ENCODE assay signal across 8 mouse cellular contexts in the genomic region with DNA sequence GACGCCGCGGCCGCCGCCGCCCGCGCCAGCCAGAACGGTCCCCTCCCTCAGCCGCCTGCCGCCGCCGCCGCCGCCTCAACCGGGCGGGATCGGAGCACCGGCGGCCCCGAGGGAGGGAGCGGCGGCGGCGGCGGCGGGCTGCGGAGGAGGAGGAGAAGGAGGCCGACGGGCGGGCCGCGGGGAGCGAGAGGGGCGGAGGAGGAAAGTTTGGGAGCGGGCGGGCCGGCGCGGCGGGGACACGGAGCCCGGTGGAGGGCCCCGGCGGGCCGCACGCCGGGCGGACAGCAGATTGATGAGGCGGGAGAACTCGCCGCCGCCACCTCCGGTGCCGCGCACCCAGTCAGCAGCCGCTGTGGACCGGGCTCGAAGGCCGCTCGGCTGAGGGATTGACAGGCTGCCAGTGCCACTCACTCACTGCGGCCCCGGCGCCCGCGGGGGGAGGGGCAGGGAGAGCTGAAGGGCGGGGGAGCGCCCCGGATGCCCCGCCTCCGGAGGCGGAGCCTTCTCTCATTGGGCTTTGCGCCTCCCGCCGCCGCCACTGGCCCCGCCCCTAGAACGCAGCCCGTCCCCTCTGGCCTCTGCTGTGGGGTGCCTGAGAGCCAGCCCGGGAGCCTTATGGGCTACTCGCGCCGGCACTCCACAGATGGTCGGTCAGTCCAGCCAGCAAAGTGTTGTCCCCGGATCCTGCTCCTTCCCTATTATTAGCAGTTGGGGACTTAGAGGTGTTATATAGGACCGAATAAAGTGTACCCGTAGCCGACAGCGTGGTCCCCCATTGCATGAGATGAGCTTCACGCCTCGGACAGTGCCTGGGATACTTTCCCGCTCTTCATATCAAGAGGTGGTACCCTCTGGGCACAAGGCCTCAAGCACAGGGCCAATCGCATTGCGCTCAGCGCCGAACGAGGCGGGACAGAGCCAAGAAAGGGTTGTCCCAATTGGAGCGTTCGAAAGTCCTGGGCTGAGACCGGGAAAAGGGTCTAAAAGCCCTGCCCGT. TPM values are rescaled to one million over a fixed set of nuclear protein-coding genes. Genes with fewer than 3 reads are reported as not detected.
DNase-seq lines count a peak whose midpoint lies in the region; ATAC-seq and TF ChIP-seq lines count a peak whose summit lies in the region.

A gene (minus strand): TSS at position 838 of the 997 bp plus-strand sequence.

- peak; percentile 89 for ATAC-seq in erythroblast, adult 5-6 weeks (replicated peaks; ENCODE audit: low FRiP score, poor library complexity, severe bottlenecking)
- ATAC-seq in heart, embryonic 12.5 days (ENCODE audit: insufficient number of reproducible peaks, low FRiP score) = peak; percentile 94
- peak; percentile 92 for ATAC-seq in kidney, postnatal 0 days (replicated peaks; ENCODE audit: low FRiP score, low read depth)
- ATAC-seq in liver, embryonic 11.5 days (replicated peaks; ENCODE audit: low FRiP score) = peak; percentile 94
- peak; percentile 94 for ATAC-seq in stomach, embryonic 14.5 days (ENCODE audit: insufficient number of reproducible peaks, insufficient read depth, low FRiP score, low read depth)

- peaks cover 10% of the 10 kb centered on the region for H3K4me1 ChIP-seq in heart, embryonic 12.5 days (replicated peaks)
- 0 out of 2 replicates have a peak, but pooled peaks cover 5% of the 10 kb centered on the region for H3K4me1 ChIP-seq in kidney, postnatal 0 days (replicated peaks; ENCODE audit: insufficient read depth, low read length)
- H3K4me1 ChIP-seq in liver, embryonic 11.5 days (replicated peaks; ENCODE audit: control insufficient read depth, insufficient read depth, low read length) = peaks cover 6% of the 10 kb centered on the region
- H3K4me1 ChIP-seq in stomach, embryonic 14.5 days (ENCODE audit: control insufficient read depth, insufficient read depth, low read length) = peaks cover 15% of the 10 kb centered on the region

- WGBS in heart, embryonic 12.5 days = under 1% methylated on average over 65 of the region's 102 CpGs
- WGBS in kidney, postnatal 0 days = under 1% methylated on average over 74 of the region's 102 CpGs
- WGBS in liver, embryonic 11.5 days = under 1% methylated on average over 78 of the region's 102 CpGs
- under 1% methylated on average over 74 of the region's 102 CpGs for WGBS in stomach, embryonic 14.5 days

- no peaks in the 10 kb centered on the region for H3K9me3 ChIP-seq in heart, embryonic 12.5 days (replicated peaks)
- H3K9me3 ChIP-seq in kidney, postnatal 0 days (replicated peaks; ENCODE audit: low read length) = no peaks in the 10 kb centered on the region
- no peaks in the 10 kb centered on the region for H3K9me3 ChIP-seq in liver, embryonic 11.5 days (ENCODE audit: control insufficient read depth, low read length)
- H3K9me3 ChIP-seq in stomach, embryonic 14.5 days (ENCODE audit: control insufficient read depth, low read depth, low read length) = no peaks in the 10 kb centered on the region

- no peaks in the 10 kb centered on the region for H3K36me3 ChIP-seq in heart, embryonic 12.5 days
- no peaks in the 10 kb centered on the region for H3K36me3 ChIP-seq in kidney, postnatal 0 days (ENCODE audit: insufficient read depth, low read length)
- no peaks in the 10 kb centered on the region for H3K36me3 ChIP-seq in liver, embryonic 11.5 days (ENCODE audit: control insufficient read depth, insufficient read depth, low read length)
- no peaks in the 10 kb centered on the region for H3K36me3 ChIP-seq in stomach, embryonic 14.5 days (ENCODE audit: control insufficient read depth, insufficient read depth, low read length)

- no peak for TF ChIP-seq CTCF in kidney, postnatal 0 days (IDR thresholded peaks at IDR 0.05; ENCODE audit: low read depth)

- DNase-seq in B cell, adult 2 months = peak; percentile 99
- DNase-seq in brain, adult 2 months (ENCODE audit: low read depth, low spot score) = peak; percentile 95
- peak; percentile 96 for DNase-seq in kidney, postnatal 0 days (ENCODE audit: low spot score)
- peak; percentile 99 for DNase-seq in liver, embryonic 11.5 days (ENCODE audit: low spot score)
- peak; percentile 96 for DNase-seq in naive thymus-derived CD4-positive, alpha-beta T cell, adult 2 months (ENCODE audit: low read depth)

- peak within 1 kb of the TSS; percentile 94 for H3K4me2 ChIP-seq in heart, embryonic 12.5 days
- peak within 1 kb of the TSS; percentile 95 for H3K4me2 ChIP-seq in kidney, postnatal 0 days (ENCODE audit: low read length)
- peak within 1 kb of the TSS; percentile 97 for H3K4me2 ChIP-seq in liver, embryonic 11.5 days
- H3K4me2 ChIP-seq in stomach, embryonic 14.5 days (replicated peaks; ENCODE audit: low read depth, low read length) = peak within 1 kb of the TSS; percentile 85

- H3K27me3 ChIP-seq in heart, embryonic 12.5 days (replicated peaks) = no peaks in the 10 kb centered on the region
- H3K27me3 ChIP-seq in kidney, postnatal 0 days (ENCODE audit: insufficient read depth, low read length) = no peaks in the 10 kb centered on the region
- H3K27me3 ChIP-seq in liver, embryonic 11.5 days (replicated peaks; ENCODE audit: control insufficient read depth, insufficient read depth, low read length) = no peaks in the 10 kb centered on the region
- H3K27me3 ChIP-seq in stomach, embryonic 14.5 days (ENCODE audit: control insufficient read depth, insufficient read depth, low read length) = no peaks in the 10 kb centered on the region

- H3K27ac ChIP-seq in heart, embryonic 12.5 days (ENCODE audit: poor library complexity, severe bottlenecking) = peak within 1 kb of the TSS; percentile 99
- H3K27ac ChIP-seq in kidney, postnatal 0 days = peak within 1 kb of the TSS; percentile 97
- H3K27ac ChIP-seq in liver, embryonic 11.5 days (ENCODE audit: low read depth, low read length) = peak within 1 kb of the TSS; percentile 100
- peak within 1 kb of the TSS; percentile 97 for H3K27ac ChIP-seq in stomach, embryonic 14.5 days (ENCODE audit: low read length)

- H3K9ac ChIP-seq in heart, embryonic 12.5 days = peak within 1 kb of the TSS; percentile 98
- H3K9ac ChIP-seq in kidney, postnatal 0 days (ENCODE audit: low read depth, low read length) = peak within 1 kb of the TSS; percentile 95
- peak within 1 kb of the TSS; percentile 96 for H3K9ac ChIP-seq in liver, embryonic 11.5 days (ENCODE audit: low read depth, low read length)
- H3K9ac ChIP-seq in stomach, embryonic 14.5 days (replicated peaks; ENCODE audit: low read depth, low read length) = peak within 1 kb of the TSS; percentile 80

- H3K4me3 ChIP-seq in heart, embryonic 12.5 days = peak within 1 kb of the TSS; percentile 92
- H3K4me3 ChIP-seq in kidney, postnatal 0 days (replicated peaks; ENCODE audit: low read depth, low read length) = peak within 1 kb of the TSS; percentile 98
- H3K4me3 ChIP-seq in liver, embryonic 11.5 days (ENCODE audit: low read depth, low read length) = peak within 1 kb of the TSS; percentile 93
- H3K4me3 ChIP-seq in stomach, embryonic 14.5 days (ENCODE audit: low read depth, low read length) = peak within 1 kb of the TSS; percentile 86

RNA-seq across cellular contexts. Expression of the gene that starts here (rescaled TPM):
- 9.0 and 9.2 TPM in 2 replicates for total RNA-seq in erythroblast, adult 5-6 weeks (2015; ENCODE audit: low replicate concordance)
- total RNA-seq in erythroblast, adult 5-6 weeks (2017; ENCODE audit: low replicate concordance) = 7.0 and 13.6 TPM in 2 replicates
- 30.4 and 33.1 TPM in 2 replicates for polyA plus RNA-seq in heart, embryonic 12.5 days (2016; fragmentation: Nextera tagmentation; extraction: Ambion mirVana)
- 21.1 and 21.3 TPM in 2 replicates for polyA plus RNA-seq in kidney, postnatal 0 days (2015; fragmentation: Nextera tagmentation; extraction: Ambion mirVana)
- polyA plus RNA-seq in liver, embryonic 11.5 days (2014; fragmentation: Nextera tagmentation; extraction: Ambion mirVana) = 19.6 and 22.9 TPM in 2 replicates
- polyA plus RNA-seq in stomach, embryonic 14.5 days (2014; fragmentation: Nextera tagmentation; extraction: Ambion mirVana) = 35.3 and 35.7 TPM in 2 replicates

Comparison
In these comparisons a context has a peak if more than half of its experiments do, and no peak if none do; other contexts are left out.
1. Peak in every context shown above with its lines: DNase-seq, ATAC-seq, H3K4me3 ChIP-seq and H3K27ac ChIP-seq.